Mouse (Mus musculus): ENCODE results near the gene Hadhb.

- TF ChIP-seq CTCF (IDR thresholded peaks at IDR 0.05; ENCODE audit: extremely low read depth, insufficient read length, insufficient replicate concordance, low read depth, low read length) (no peak), POLR2A (IDR thresholded peaks at IDR 0.05; ENCODE audit: low read depth, low read length) (no peak)
These were observed 8.5 kb upstream of the Hadhb start for GRCm38 (mm10) chr5:30146526-30146925.

Data from small intestine, adult 2 months (tissue).